Mouse (Mus musculus) common myeloid progenitor, adult 5-6 weeks (primary cell): ENCODE data around the gene Sh2b3. TPM values are rescaled to one million over a fixed set of nuclear protein-coding genes. Genes with fewer than 3 reads are reported as not detected.
"Not testable (repeated sequence)": the region's sequence is repeated elsewhere in the genome, so short reads cannot be mapped to it uniquely, and the experiment has no call there.

Source experiments
- ATAC-seq: replicated peaks from 2 replicates; pipeline ENCODE4 v1.8.0; 2016; ENCODE audit warnings: low read depth, mild to moderate bottlenecking, moderate TSS enrichment, inconsistent platforms; ENCODE audit not compliant: poor library complexity, severe bottlenecking
- total RNA-seq: library from RNA; stranded (forward); fragments of 200-1000, 187-1606 nt; gene quantifications from 2 replicates; pipeline ENCODE4 v1.2.3, GENCODE M21; 2017

The Sh2b3 gene
- 16.0 and 18.2 TPM in 2 replicates for total RNA-seq

GRCm38 (mm10) chr5:121837441-121838340 is at the start of gene Sh2b3:
Gene Sh2b3, minus strand, starts transcription at chr5:121837646.
- no peak for ATAC-seq

DNA sequence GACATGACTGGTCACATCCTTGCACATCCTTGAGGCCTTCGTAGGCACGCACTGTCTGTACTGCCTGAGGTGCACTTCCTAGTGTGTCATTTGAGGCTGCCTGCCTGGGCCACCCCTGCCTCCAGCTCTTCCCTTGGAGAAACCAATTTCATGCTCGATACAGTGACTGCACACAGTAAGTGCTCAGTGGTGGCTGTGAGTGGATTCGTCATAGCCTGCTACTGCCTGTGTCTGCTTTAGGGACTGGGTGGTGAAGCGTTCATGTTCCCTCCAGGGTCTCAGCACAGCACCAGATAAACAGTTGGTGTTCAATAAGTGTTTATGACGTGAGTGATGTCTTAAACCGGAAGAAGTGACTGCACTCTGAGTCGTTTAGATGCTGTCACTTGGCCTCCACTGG is 45.9 kb upstream of the Sh2b3 start:
- ATAC-seq: no peak

DNA sequence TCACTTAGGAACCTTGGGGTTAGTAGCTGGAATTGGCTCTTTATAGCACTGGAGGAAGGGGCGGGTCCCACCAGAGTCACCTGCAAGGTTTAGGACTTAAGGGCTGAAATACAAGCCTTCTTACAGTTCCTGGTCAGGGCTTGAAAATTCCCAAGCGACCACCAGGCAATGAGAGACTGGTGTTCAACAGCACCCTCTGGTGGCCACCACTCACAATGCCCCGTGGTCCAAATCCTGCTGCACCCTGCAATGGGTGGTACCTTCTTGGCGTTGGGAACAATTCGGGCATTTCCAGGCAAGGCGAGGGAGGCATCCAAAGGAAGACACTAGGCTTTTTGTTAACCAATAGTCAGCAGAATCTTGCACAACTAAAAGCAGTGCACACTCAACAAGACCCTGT is 41.8 kb upstream of the Sh2b3 start:
- 0 out of 2 replicates have a peak, but pooled peaks have one; percentile 60 for ATAC-seq

DNA sequence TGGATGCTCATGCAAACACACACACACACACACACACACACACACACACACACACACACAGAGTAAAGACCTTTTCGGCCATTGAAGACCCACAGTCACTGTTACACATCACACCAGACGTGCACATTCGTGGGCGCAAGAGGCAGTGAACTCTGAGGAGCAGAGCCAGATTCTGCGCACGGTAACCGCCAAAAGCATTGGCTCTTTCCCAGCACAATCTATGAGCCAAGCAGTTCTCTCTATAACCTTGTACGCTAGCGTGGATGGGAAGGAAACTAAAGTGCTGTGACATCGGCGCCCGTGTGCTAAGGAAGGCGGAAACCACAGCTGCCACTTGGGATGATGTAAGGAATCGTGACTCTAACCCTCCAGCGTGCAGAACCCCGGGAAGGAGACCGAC is 41.3 kb upstream of the Sh2b3 start:
- no peak for ATAC-seq

DNA sequence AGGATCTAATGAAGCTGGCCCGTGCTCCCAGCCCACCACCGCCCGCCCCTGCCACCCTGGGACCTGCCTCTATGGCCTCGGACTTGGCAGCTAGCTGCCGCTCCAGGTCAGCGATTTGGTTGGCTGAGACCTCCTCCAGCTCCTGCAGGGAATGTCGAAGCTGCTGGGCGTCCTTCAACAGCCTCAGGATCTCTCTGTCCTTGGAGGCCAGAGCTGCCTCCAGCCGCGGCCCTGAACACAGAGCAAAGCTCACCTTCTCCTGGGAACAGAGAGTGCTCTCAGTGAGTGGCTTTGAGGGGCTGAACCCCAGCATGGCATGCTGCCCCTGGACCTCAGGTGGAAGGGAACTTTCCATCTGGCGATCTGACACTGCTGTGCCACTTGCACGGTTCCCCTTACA is 39.5 kb upstream of the Sh2b3 start:
- no peak for ATAC-seq

GRCm38 (mm10) chr5:121875041-121875440 is 37.6 kb upstream of the Sh2b3 start:
- no peak for ATAC-seq

GRCm38 (mm10) chr5:121872158-121872557 is 34.7 kb upstream of the Sh2b3 start:
- peak; percentile 62; the same call in 1 of the 2 replicates for ATAC-seq

- no peak for ATAC-seq
These were observed 34.1 kb upstream of the Sh2b3 start for GRCm38 (mm10) chr5:121871515-121872030.

DNA sequence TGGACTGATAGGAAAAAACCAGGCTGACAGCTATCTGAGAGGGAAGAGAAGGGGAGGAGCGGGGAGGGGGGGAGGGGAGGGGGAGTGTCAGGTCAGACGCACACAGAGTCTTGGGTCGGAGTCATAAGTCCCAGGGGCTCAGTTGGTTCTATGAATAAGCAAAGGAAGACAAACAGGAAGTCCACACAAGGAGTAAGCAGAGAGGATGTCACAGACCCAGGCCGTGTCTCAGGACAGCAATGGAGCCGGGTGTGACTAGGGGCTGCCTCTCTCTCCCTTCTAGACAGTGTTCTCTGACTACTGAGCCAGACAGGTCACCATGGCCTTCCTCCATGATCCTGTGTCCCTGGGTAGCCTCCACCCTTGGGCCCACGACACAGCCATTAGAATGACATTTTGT is 33.4 kb upstream of the Sh2b3 start:
- no peak for ATAC-seq

DNA sequence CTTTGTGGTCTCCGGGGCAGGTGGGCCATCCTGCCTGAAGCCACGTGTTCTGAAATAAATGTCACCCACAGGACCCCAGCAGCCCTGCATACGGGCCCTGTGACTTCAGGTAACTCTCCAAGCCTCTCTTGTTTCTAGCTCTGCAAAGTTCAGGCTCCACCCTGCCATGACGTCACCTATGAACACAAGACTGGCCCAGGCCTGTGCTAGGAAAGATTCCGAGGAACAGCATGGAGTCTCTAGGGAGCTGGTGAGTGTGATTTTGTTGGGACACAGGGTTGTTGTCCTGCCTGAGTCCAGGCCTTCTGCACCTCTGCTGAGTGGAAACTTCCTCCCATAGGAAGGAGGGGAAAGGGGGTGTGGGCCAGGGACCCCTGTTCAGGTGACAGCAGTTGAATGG is 30.5 kb upstream of the Sh2b3 start:
- ATAC-seq: no peak

DNA sequence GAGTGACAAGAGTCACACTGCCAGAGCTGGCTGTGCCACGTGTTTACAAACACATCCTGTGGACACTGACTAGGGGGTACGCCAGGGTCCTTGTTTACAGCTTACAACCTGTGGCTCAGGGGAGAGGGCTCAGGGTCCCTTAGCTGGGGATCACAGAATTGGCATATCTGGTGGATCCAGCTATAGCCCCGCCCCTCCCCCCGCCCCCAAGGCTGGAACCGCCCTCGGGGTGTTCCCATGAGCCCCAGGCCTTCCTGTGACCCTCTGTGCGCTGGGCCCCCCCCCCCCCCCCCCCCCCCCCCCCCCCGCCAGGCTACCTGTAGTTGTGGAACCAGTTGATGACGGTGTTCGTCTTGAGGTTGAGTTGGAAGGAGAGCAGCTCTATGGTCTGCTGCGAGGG is 26.9 kb upstream of the Sh2b3 start:
- no peak for ATAC-seq

- no peak for ATAC-seq
These were observed 24.5 kb upstream of the Sh2b3 start for GRCm38 (mm10) chr5:121861964-121862363.

DNA sequence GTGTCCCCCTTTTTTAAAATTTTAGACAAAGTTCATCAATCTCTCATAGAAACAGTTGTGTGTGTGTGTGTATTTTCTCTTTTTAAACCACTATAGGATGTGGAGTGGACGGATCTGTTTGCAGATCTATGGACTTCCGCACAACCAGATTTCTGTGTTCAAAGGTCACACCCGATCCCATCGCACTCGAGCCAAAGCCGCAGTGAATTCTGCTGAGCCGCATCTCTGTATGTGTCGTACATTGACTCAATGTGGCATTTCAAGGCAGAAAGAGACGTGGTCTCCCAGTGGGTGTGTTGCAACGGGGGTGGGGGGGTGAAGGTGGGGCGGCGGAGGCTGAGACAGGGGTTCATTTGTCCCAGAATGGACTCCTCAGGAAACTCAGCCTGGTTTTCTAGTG is 21.0 kb upstream of the Sh2b3 start:
- ATAC-seq: no peak

- no peak for ATAC-seq
These were observed 19.3 kb upstream of the Sh2b3 start for GRCm38 (mm10) chr5:121856740-121857139.

- ATAC-seq: no peak
These were observed 17.3 kb upstream of the Sh2b3 start for GRCm38 (mm10) chr5:121854768-121855167.

- ATAC-seq: no peak
These were observed 16.1 kb upstream of the Sh2b3 start for GRCm38 (mm10) chr5:121853368-121854051.

DNA sequence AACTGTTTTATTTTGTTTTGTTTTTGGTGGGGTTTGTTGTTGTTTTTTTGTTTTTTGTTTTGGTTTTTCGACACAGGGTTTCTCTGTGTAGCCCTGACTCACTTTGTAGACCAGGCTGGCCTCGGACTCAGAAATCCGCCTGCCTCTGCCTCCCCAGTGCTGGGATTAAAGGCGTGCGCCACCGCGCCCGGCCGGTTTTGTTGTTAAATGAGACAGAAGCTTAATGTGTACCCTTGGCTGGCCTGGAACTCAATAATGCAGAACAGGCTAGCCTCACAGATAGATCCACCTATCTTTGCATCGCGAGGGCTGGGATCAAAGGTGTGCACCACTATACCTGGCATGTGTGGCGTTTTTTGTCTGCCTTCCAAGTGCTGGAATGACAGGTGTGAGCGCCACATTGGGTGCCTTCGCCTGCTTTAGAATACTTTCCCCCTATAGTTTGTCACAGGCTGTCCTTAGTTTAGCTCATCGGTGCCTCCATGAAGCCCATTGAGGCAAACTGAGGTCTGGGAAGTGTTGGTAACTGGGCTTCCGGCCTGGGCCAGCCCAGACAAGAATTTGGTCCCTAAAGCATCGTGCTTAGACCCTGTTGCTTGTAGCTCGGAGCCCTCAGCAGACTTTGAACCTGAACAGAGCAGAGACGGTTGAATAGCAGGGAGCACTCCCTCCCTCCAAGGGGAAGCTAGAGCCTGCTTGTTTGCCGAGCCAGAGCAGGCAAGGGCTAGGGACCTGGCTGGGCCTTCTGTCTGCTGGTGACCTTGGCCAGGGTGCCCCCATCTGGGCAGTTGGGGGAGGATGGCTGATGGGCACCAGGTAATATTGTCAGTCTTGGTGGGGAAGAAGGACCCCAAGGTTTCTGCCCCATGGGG is 12.3 kb upstream of the Sh2b3 start:
- no peak for ATAC-seq

DNA sequence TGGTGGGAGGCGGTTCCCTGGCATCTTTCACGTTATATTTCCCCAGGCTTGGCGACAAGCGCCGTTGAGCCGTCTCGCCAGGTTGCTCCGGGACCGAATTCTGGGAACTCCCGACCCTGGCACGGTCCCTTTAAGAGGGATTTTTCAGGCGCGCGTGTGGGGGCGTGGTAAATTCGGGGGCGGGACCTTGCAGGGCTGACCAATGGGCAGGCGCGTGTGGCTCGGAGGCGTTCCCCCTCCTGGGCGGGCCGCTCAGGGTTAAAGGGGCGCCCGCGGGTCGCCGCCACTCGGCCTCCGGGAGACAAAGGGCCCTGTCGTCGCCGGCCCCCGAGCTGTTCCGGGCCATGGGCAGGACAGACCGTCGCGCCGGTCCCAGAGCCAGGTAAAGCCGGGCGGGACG is 11.3 kb upstream of the Sh2b3 start, which contains the start of gene Pheta1:
Gene Pheta1, plus strand, starts transcription at position 242 of the 400 bp plus-strand sequence.
- ATAC-seq: peak; percentile 79

GRCm38 (mm10) chr5:121848035-121848519 is 10.6 kb upstream of the Sh2b3 start:
- peak; percentile 42 for ATAC-seq

GRCm38 (mm10) chr5:121847269-121847668 is 9.8 kb upstream of the Sh2b3 start:
- ATAC-seq: not testable (repeated sequence)
